In genomic region chr1:65137560-65137959, GRCm38 (mm10) we compare ENCODE assay signal across 45 mouse cellular contexts. TPM values are rescaled to one million over a fixed set of nuclear protein-coding genes. Genes with fewer than 3 reads are reported as not detected.
"Had no signal": no experiment of that assay in that cellular context is flagged by ENCODE, and none has a peak within 500 bp of the region (broad histone marks: within the 10 kb centered on the region; RNA-seq: fewer than 3 reads in every experiment).

No protein-coding gene starts in this region.

- H3K27me3 ChIP-seq: heart, embryonic 12.5 days; heart, embryonic 13.5 days; heart, embryonic 15.5 days; hindbrain, embryonic 12.5 days; hindbrain, embryonic 13.5 days; hindbrain, embryonic 15.5 days; intestine, embryonic 15.5 days; kidney, embryonic 15.5 days had no signal

- DNase-seq: heart, postnatal 10 days; heart, postnatal 14 days; heart, postnatal 36 days; heart, postnatal 4 days; kidney, adult 11 months; kidney, adult 18-20 months; kidney, adult 2 months; kidney, adult 8-10 months; kidney, adult 9 months; kidney, postnatal 10 days; kidney, postnatal 14 days; kidney, postnatal 25 days; kidney, postnatal 36 days; kidney, postnatal 4 days; layer of hippocampus, postnatal 36 days had no signal

- ATAC-seq: hindbrain, embryonic 16.5 days; hindbrain, postnatal 0 days; inflammation-experienced regulatory T-cells, adult 6 months; intestine, embryonic 15.5 days; intestine, embryonic 16.5 days had no signal

RNA-seq across cellular contexts. Expression of gene D630023F18Rik, which starts 14.5 kb away (rescaled TPM):
- total RNA-seq: heart, postnatal 10 days; heart, postnatal 14 days; heart, postnatal 25 days; heart, postnatal 36 days; heart, postnatal 4 days; hematopoietic stem cell, adult 5-6 weeks had no signal
- polyA plus RNA-seq: heart, postnatal 0 days; hindbrain, embryonic 11.5 days; inflammation-experienced regulatory T-cells, adult 6 months; intestine, embryonic 16.5 days had no signal

RNA-seq across cellular contexts. Expression of gene Gm28845, which starts 18.2 kb away (rescaled TPM):
- total RNA-seq: heart, postnatal 10 days; heart, postnatal 14 days; heart, postnatal 25 days; heart, postnatal 36 days; heart, postnatal 4 days; hematopoietic stem cell, adult 5-6 weeks; layer of hippocampus, adult 8-10 months; layer of hippocampus, postnatal 36 days had no signal
- polyA plus RNA-seq: heart, embryonic 10.5 days; heart, embryonic 11.5 days; heart, embryonic 12.5 days; heart, embryonic 13.5 days; heart, embryonic 14.5 days; heart, embryonic 15.5 days; heart, embryonic 16.5 days; heart, postnatal 0 days; hindbrain, embryonic 10.5 days; hindbrain, embryonic 11.5 days; hindbrain, embryonic 12.5 days; hindbrain, embryonic 13.5 days; hindbrain, embryonic 15.5 days; inflammation-experienced regulatory T-cells, adult 6 months; intestine, embryonic 14.5 days; intestine, embryonic 15.5 days; intestine, embryonic 16.5 days; intestine, postnatal 0 days; kidney, embryonic 14.5 days; kidney, embryonic 15.5 days; kidney, postnatal 0 days; large intestine, adult 2 months had no signal

RNA-seq across cellular contexts. Expression of gene Cryga, which starts 34.4 kb away (rescaled TPM):
- total RNA-seq: heart, postnatal 10 days; heart, postnatal 14 days; heart, postnatal 25 days; heart, postnatal 36 days; heart, postnatal 4 days; hematopoietic stem cell, adult 5-6 weeks; left cerebral cortex, adult 18-20 months had no signal
- polyA plus RNA-seq: heart, embryonic 10.5 days; heart, embryonic 11.5 days; heart, embryonic 12.5 days; heart, embryonic 13.5 days; heart, embryonic 14.5 days; heart, embryonic 15.5 days; heart, embryonic 16.5 days; heart, postnatal 0 days; hindbrain, embryonic 10.5 days; hindbrain, embryonic 11.5 days; hindbrain, embryonic 12.5 days; hindbrain, embryonic 13.5 days; hindbrain, embryonic 14.5 days; inflammation-experienced regulatory T-cells, adult 6 months; intestine, embryonic 14.5 days; intestine, embryonic 15.5 days; intestine, embryonic 16.5 days; intestine, postnatal 0 days; kidney, embryonic 14.5 days; kidney, embryonic 15.5 days; kidney, embryonic 16.5 days; kidney, postnatal 0 days; large intestine, adult 2 months had no signal
